Comparison of ENCODE assay signal across 19 mouse cellular contexts in genomic region chr14:45668325-45668724, GRCm38 (mm10). TPM values are rescaled to one million over a fixed set of nuclear protein-coding genes. Genes with fewer than 3 reads are reported as not detected.
DNase-seq lines count a peak whose midpoint lies in the region; ATAC-seq and TF ChIP-seq lines count a peak whose summit lies in the region.
"Had no signal": no experiment of that assay in that cellular context is flagged by ENCODE, and none has a peak within 500 bp of the region (broad histone marks: within the 10 kb centered on the region; RNA-seq: fewer than 3 reads in every experiment).

No protein-coding gene starts in this region.

- H3K36me3 ChIP-seq in hindbrain, postnatal 0 days (ENCODE audit: insufficient read depth, low read length) = no peaks in the 10 kb centered on the region
- H3K36me3 ChIP-seq in hindbrain, embryonic 10.5 days = no peaks in the 10 kb centered on the region
- H3K36me3 ChIP-seq in heart, adult 2 months (ENCODE audit: control insufficient read depth, insufficient read depth, low read length) = no peaks in the 10 kb centered on the region
- H3K36me3 ChIP-seq in lung, embryonic 16.5 days (ENCODE audit: control insufficient read depth, insufficient read depth, low read length) = no peaks in the 10 kb centered on the region
- no peaks in the 10 kb centered on the region for H3K36me3 ChIP-seq in forebrain, postnatal 0 days (ENCODE audit: insufficient read depth)
- H3K36me3 ChIP-seq: forebrain, embryonic 15.5 days; heart, embryonic 15.5 days; limb, embryonic 12.5 days had no signal

- H3K79me2 ChIP-seq in heart, adult 2 months (replicated peaks; ENCODE audit: control insufficient read depth, insufficient read depth, low read length) = no peaks in the 10 kb centered on the region

- H3K9ac ChIP-seq in hindbrain, postnatal 0 days (replicated peaks; ENCODE audit: low read length) = no peak overlapping the region
- H3K9ac ChIP-seq in heart, adult 2 months (ENCODE audit: low read depth, low read length) = no peak overlapping the region
- H3K9ac ChIP-seq in lung, embryonic 16.5 days (ENCODE audit: low read length) = no peak overlapping the region
- H3K9ac ChIP-seq in forebrain, postnatal 0 days = no peak overlapping the region
- H3K9ac ChIP-seq: forebrain, embryonic 15.5 days; heart, embryonic 15.5 days; limb, embryonic 12.5 days had no signal

- no peaks in the 10 kb centered on the region for H3K4me1 ChIP-seq in hindbrain, postnatal 0 days (ENCODE audit: insufficient read depth, low read length)
- H3K4me1 ChIP-seq in hindbrain, embryonic 10.5 days (replicated peaks) = no peaks in the 10 kb centered on the region
- no peaks in the 10 kb centered on the region; the same call in 1 of the 2 replicates for H3K4me1 ChIP-seq in heart, adult 2 months (ENCODE audit: control insufficient read depth, insufficient read depth, low read length)
- H3K4me1 ChIP-seq in lung, embryonic 16.5 days (replicated peaks; ENCODE audit: control insufficient read depth, insufficient read depth, low read length) = no peaks in the 10 kb centered on the region
- H3K4me1 ChIP-seq in forebrain, postnatal 0 days (ENCODE audit: insufficient read depth) = no peaks in the 10 kb centered on the region
- H3K4me1 ChIP-seq: forebrain, embryonic 15.5 days; heart, embryonic 15.5 days had no signal

- no peaks in the 10 kb centered on the region for H3K27me3 ChIP-seq in hindbrain, postnatal 0 days (ENCODE audit: insufficient read depth, low read length)
- no peaks in the 10 kb centered on the region for H3K27me3 ChIP-seq in hindbrain, embryonic 10.5 days (ENCODE audit: insufficient read depth, poor library complexity, severe bottlenecking)
- H3K27me3 ChIP-seq in heart, adult 2 months (ENCODE audit: control insufficient read depth, insufficient read depth, low read length) = no peaks in the 10 kb centered on the region
- H3K27me3 ChIP-seq in lung, embryonic 16.5 days (ENCODE audit: control insufficient read depth, insufficient read depth, low read depth, low read length) = no peaks in the 10 kb centered on the region
- no peaks in the 10 kb centered on the region for H3K27me3 ChIP-seq in forebrain, postnatal 0 days (ENCODE audit: insufficient read depth, low read length)
- H3K27me3 ChIP-seq: forebrain, embryonic 15.5 days; heart, embryonic 15.5 days; limb, embryonic 12.5 days had no signal

- no peak overlapping the region for H3K4me3 ChIP-seq in hindbrain, postnatal 0 days (ENCODE audit: low read length)
- no peak overlapping the region for H3K4me3 ChIP-seq in hindbrain, embryonic 10.5 days
- H3K4me3 ChIP-seq in heart, adult 2 months = no peak overlapping the region
- H3K4me3 ChIP-seq in lung, embryonic 16.5 days (ENCODE audit: low read length) = no peak overlapping the region
- no peak overlapping the region for H3K4me3 ChIP-seq in forebrain, postnatal 0 days (ENCODE audit: low read depth, low read length)
- H3K4me3 ChIP-seq: forebrain, embryonic 15.5 days; heart, embryonic 15.5 days; limb, embryonic 12.5 days had no signal

- 61% methylated on average over 4 of the region's 4 CpGs for WGBS in hindbrain, postnatal 0 days
- WGBS in hindbrain, embryonic 10.5 days = 86% methylated on average over 4 of the region's 4 CpGs
- WGBS in heart, adult 2 months = 64% methylated on average over 4 of the region's 4 CpGs
- WGBS in lung, embryonic 16.5 days = 72% methylated on average over 4 of the region's 4 CpGs
- 76% methylated on average over 4 of the region's 4 CpGs for WGBS in forebrain, postnatal 0 days

- intact Hi-C loops in heart, adult 2 months (cut with DNase I) = no loop called here

- H3K9me3 ChIP-seq in hindbrain, postnatal 0 days (ENCODE audit: low read length) = no peaks in the 10 kb centered on the region
- H3K9me3 ChIP-seq in hindbrain, embryonic 10.5 days = no peaks in the 10 kb centered on the region
- no peaks in the 10 kb centered on the region for H3K9me3 ChIP-seq in lung, embryonic 16.5 days (ENCODE audit: control insufficient read depth, low read length)
- H3K9me3 ChIP-seq in forebrain, postnatal 0 days (ENCODE audit: low read length) = no peaks in the 10 kb centered on the region
- H3K9me3 ChIP-seq: forebrain, embryonic 15.5 days; heart, embryonic 15.5 days; limb, embryonic 12.5 days had no signal

- TF ChIP-seq POLR2A in heart, adult 2 months (IDR thresholded peaks at IDR 0.05; ENCODE audit: insufficient read depth, low read depth, low read length) = no peak

- TF ChIP-seq EP300 in heart, adult 2 months (IDR thresholded peaks at IDR 0.05; ENCODE audit: insufficient read depth, low read depth, low read length) = no peak

- H3K4me2 ChIP-seq in hindbrain, postnatal 0 days (ENCODE audit: low read depth, low read length) = no peak overlapping the region
- H3K4me2 ChIP-seq in lung, embryonic 16.5 days (ENCODE audit: low read depth, low read length) = no peak overlapping the region
- H3K4me2 ChIP-seq in forebrain, postnatal 0 days (ENCODE audit: low read depth) = no peak overlapping the region
- H3K4me2 ChIP-seq: forebrain, embryonic 15.5 days; heart, embryonic 15.5 days; limb, embryonic 12.5 days had no signal

- TF ChIP-seq CTCF in hindbrain, postnatal 0 days (IDR thresholded peaks at IDR 0.05; ENCODE audit: low read depth) = no peak
- no peak for TF ChIP-seq CTCF in heart, adult 2 months (IDR thresholded peaks at IDR 0.05)
- no peak for TF ChIP-seq CTCF in forebrain, postnatal 0 days (IDR thresholded peaks at IDR 0.05; ENCODE audit: low read depth)

- H3K27ac ChIP-seq in hindbrain, postnatal 0 days = no peak overlapping the region
- H3K27ac ChIP-seq in hindbrain, embryonic 10.5 days = no peak overlapping the region
- no peak overlapping the region for H3K27ac ChIP-seq in heart, adult 2 months
- H3K27ac ChIP-seq in lung, embryonic 16.5 days (ENCODE audit: low read length) = no peak overlapping the region
- H3K27ac ChIP-seq in forebrain, postnatal 0 days (ENCODE audit: low read depth, low read length) = no peak overlapping the region
- H3K27ac ChIP-seq: forebrain, embryonic 15.5 days; heart, embryonic 15.5 days; kidney, postnatal 0 days; limb, embryonic 12.5 days; macrophage had no signal

- ATAC-seq in hindbrain, postnatal 0 days = no peak
- peak; percentile 77 for ATAC-seq in lung, embryonic 16.5 days (ENCODE audit: low read depth)
- no peak for ATAC-seq in forebrain, postnatal 0 days
- no peak for ATAC-seq in frontal cortex, adult (ENCODE audit: low TSS enrichment)
- ATAC-seq: CD4-positive, CD25-positive, alpha-beta regulatory T cell, adult 4 months; forebrain, embryonic 15.5 days; midbrain, embryonic 16.5 days had no signal

- DNase-seq in hindbrain, postnatal 0 days (ENCODE audit: low spot score) = peak; percentile 31
- no peak for DNase-seq in hindbrain, embryonic 10.5 days (ENCODE audit: low spot score)
- peak; percentile 59 for DNase-seq in adrenal gland, postnatal 10 days
- DNase-seq in heart, adult 2 months = peak; percentile 70 to 74
- DNase-seq in forebrain, postnatal 0 days = no peak
- no peak for DNase-seq in embryo, embryonic 11 days
- DNase-seq: cerebellum, adult 11-12 months; layer of hippocampus, postnatal 36 days; right cerebral cortex, postnatal 25 days; thymus, postnatal 4 days had no signal

RNA-seq across cellular contexts. Expression of gene Ddhd1, which starts 10.4 kb away (rescaled TPM):
- total RNA-seq in hindbrain, postnatal 0 days (2014; rRNA removed) = 53.0 and 64.2 TPM in 2 replicates
- 15.0 and 17.2 TPM in 2 replicates for polyA plus RNA-seq in hindbrain, postnatal 0 days (2015; fragmentation: Nextera tagmentation; extraction: Ambion mirVana)
- 8.5 and 9.1 TPM in 2 replicates for polyA plus RNA-seq in hindbrain, embryonic 10.5 days (2016; fragmentation: Nextera tagmentation; extraction: Ambion mirVana)
- total RNA-seq in adrenal gland, postnatal 10 days (2021) = 10 to 100 TPM; 19.3 to 32.5 TPM
- 1 to 10 TPM; 8.8 to 9.7 TPM for total RNA-seq in heart, adult 2 months (2021)
- 6.5 and 10.1 TPM in 2 replicates for polyA plus RNA-seq in heart, adult 2 months (2012; rRNA removed)
- polyA plus RNA-seq in lung, embryonic 16.5 days (2015; fragmentation: Nextera tagmentation; extraction: Ambion mirVana) = 5.0 and 5.7 TPM in 2 replicates
- 46.7 and 50.1 TPM in 2 replicates for total RNA-seq in forebrain, postnatal 0 days (2014; rRNA removed)
- polyA plus RNA-seq in forebrain, postnatal 0 days (2015; fragmentation: Nextera tagmentation; extraction: Ambion mirVana) = 7.2 and 12.0 TPM in 2 replicates

Comparison
In these comparisons a context has a peak if more than half of its experiments do, and no peak if none do; other contexts are left out.
1. DNase-seq: peak in hindbrain, postnatal 0 days (single experiment), adrenal gland, postnatal 10 days (single experiment) and heart, adult 2 months (2 of 2); none in hindbrain, embryonic 10.5 days (single experiment), forebrain, postnatal 0 days (single experiment) and embryo, embryonic 11 days (single experiment).